Mouse (Mus musculus): ENCODE data around the gene Adcy5. TPM values are rescaled to one million over a fixed set of nuclear protein-coding genes. Genes with fewer than 3 reads are reported as not detected.

The Adcy5 gene
- polyA plus RNA-seq, 1 experiment = 6.8 TPM

DNA sequence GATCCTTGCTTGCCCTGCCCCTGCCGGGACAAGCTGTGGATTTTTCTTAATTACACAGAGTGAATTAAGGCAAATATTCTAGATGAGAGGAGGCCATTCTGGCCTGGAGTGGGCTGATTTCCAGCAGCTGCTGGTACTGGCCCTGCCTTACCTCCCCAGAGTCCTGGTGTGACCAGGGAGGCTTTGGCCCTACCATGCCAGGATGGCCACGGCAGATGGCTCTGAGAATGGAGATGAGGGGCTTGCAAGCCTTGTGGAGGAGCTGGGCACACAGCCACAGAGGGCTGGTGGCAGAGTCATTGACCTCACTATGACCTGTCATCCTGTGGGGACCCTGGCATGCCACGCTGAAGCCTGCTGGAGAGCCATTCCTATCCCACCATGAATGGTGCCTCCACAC, 54.1 kb downstream of the Adcy5 start:
- no peaks in the 10 kb centered on the region for H3K4me1 ChIP-seq (replicated peaks; ENCODE audit: control insufficient read depth, insufficient read depth, low read length)
- TF ChIP-seq POLR2A (IDR thresholded peaks at IDR 0.05; ENCODE audit: control insufficient read depth, extremely low read depth, insufficient read depth, low read length, poor library complexity) = no peak
- TF ChIP-seq CTCF (IDR thresholded peaks at IDR 0.05; ENCODE audit: borderline replicate concordance, control insufficient read depth, extremely low read depth, insufficient read depth, low read length, poor library complexity) = no peak
- WGBS = 92% methylated on average over 3 of the region's 3 CpGs
- no peak overlapping the region for H3K4me3 ChIP-seq (ENCODE audit: control insufficient read depth, insufficient read depth, low read length)
- H3K27me3 ChIP-seq (ENCODE audit: control insufficient read depth, insufficient read depth, low read length) = no peaks in the 10 kb centered on the region
- H3K27ac ChIP-seq (ENCODE audit: control insufficient read depth, insufficient read depth, low read length) = no peak overlapping the region
- no peak for DNase-seq
- no peaks in the 10 kb centered on the region for H3K36me3 ChIP-seq (ENCODE audit: control insufficient read depth, insufficient read depth, low read length)

- Histone ChIP-seq H3K27ac (ENCODE audit: control insufficient read depth, insufficient read depth, low read length) (no peak overlapping the region), H3K4me1 (replicated peaks; ENCODE audit: control insufficient read depth, insufficient read depth, low read length) (no peaks in the 10 kb centered on the region), H3K36me3 (ENCODE audit: control insufficient read depth, insufficient read depth, low read length) (no peaks in the 10 kb centered on the region), H3K27me3 (ENCODE audit: control insufficient read depth, insufficient read depth, low read length) (no peaks in the 10 kb centered on the region), H3K4me3 (ENCODE audit: control insufficient read depth, insufficient read depth, low read length) (no peak overlapping the region)
- no peak for DNase-seq
- 91% methylated on average over 5 of the region's 5 CpGs for whole genome bisulfite sequencing
- no peak for TF ChIP-seq CTCF (IDR thresholded peaks at IDR 0.05; ENCODE audit: borderline replicate concordance, control insufficient read depth, extremely low read depth, insufficient read depth, low read length, poor library complexity)
- TF ChIP-seq POLR2A (IDR thresholded peaks at IDR 0.05; ENCODE audit: control insufficient read depth, extremely low read depth, insufficient read depth, low read length, poor library complexity) = no peak
These were observed 55.1 kb downstream of the Adcy5 start for GRCm38 (mm10) chr16:35209753-35210152.

GRCm38 (mm10) chr16:35215047-35215446, 60.4 kb downstream of the Adcy5 start:
- no peaks in the 10 kb centered on the region for H3K27me3 ChIP-seq (ENCODE audit: control insufficient read depth, insufficient read depth, low read length)
- 83% methylated on average over 7 of the region's 7 CpGs for WGBS

GRCm38 (mm10) chr16:35215498-35215897, 60.8 kb downstream of the Adcy5 start:
- H3K27me3 ChIP-seq (ENCODE audit: control insufficient read depth, insufficient read depth, low read length) = no peaks in the 10 kb centered on the region
- WGBS = 79% methylated on average over 5 of the region's 5 CpGs
- no peak for DNase-seq
- H3K27ac ChIP-seq (ENCODE audit: control insufficient read depth, insufficient read depth, low read length) = no peak overlapping the region
- no peak for TF ChIP-seq POLR2A (IDR thresholded peaks at IDR 0.05; ENCODE audit: control insufficient read depth, extremely low read depth, insufficient read depth, low read length, poor library complexity)
- TF ChIP-seq CTCF (IDR thresholded peaks at IDR 0.05; ENCODE audit: borderline replicate concordance, control insufficient read depth, extremely low read depth, insufficient read depth, low read length, poor library complexity) = no peak
- no peaks in the 10 kb centered on the region for H3K4me1 ChIP-seq (replicated peaks; ENCODE audit: control insufficient read depth, insufficient read depth, low read length)
- no peaks in the 10 kb centered on the region for H3K36me3 ChIP-seq (ENCODE audit: control insufficient read depth, insufficient read depth, low read length)
- H3K4me3 ChIP-seq (ENCODE audit: control insufficient read depth, insufficient read depth, low read length) = no peak overlapping the region

More at GRCm38 (mm10) chr16:35215047-35215446, 60.4 kb downstream of the Adcy5 start:
- Histone ChIP-seq H3K4me1 (replicated peaks; ENCODE audit: control insufficient read depth, insufficient read depth, low read length) (no peaks in the 10 kb centered on the region), H3K27ac (ENCODE audit: control insufficient read depth, insufficient read depth, low read length) (no peak overlapping the region), H3K36me3 (ENCODE audit: control insufficient read depth, insufficient read depth, low read length) (no peaks in the 10 kb centered on the region), H3K4me3 (ENCODE audit: control insufficient read depth, insufficient read depth, low read length) (no peak overlapping the region)
- TF ChIP-seq POLR2A (IDR thresholded peaks at IDR 0.05; ENCODE audit: control insufficient read depth, extremely low read depth, insufficient read depth, low read length, poor library complexity) (no peak), CTCF (IDR thresholded peaks at IDR 0.05; ENCODE audit: borderline replicate concordance, control insufficient read depth, extremely low read depth, insufficient read depth, low read length, poor library complexity) (no peak)
- DNase-seq = no peak

GRCm38 (mm10) chr16:35216826-35217491, 62.3 kb downstream of the Adcy5 start:
- no peak overlapping the region for H3K27ac ChIP-seq (ENCODE audit: control insufficient read depth, insufficient read depth, low read length)
- no peaks in the 10 kb centered on the region for H3K4me1 ChIP-seq (replicated peaks; ENCODE audit: control insufficient read depth, insufficient read depth, low read length)
- no peaks in the 10 kb centered on the region for H3K36me3 ChIP-seq (ENCODE audit: control insufficient read depth, insufficient read depth, low read length)
- no peak overlapping the region for H3K4me3 ChIP-seq (ENCODE audit: control insufficient read depth, insufficient read depth, low read length)
- TF ChIP-seq POLR2A (IDR thresholded peaks at IDR 0.05; ENCODE audit: control insufficient read depth, extremely low read depth, insufficient read depth, low read length, poor library complexity) (no peak), CTCF (IDR thresholded peaks at IDR 0.05; ENCODE audit: borderline replicate concordance, control insufficient read depth, extremely low read depth, insufficient read depth, low read length, poor library complexity) (no peak)
- 90% methylated on average over 6 of the region's 6 CpGs for WGBS
- no peaks in the 10 kb centered on the region for H3K27me3 ChIP-seq (ENCODE audit: control insufficient read depth, insufficient read depth, low read length)
- DNase-seq = no peak

GRCm38 (mm10) chr16:35220412-35220811, 65.7 kb downstream of the Adcy5 start:
- Histone ChIP-seq H3K27ac (ENCODE audit: control insufficient read depth, insufficient read depth, low read length) (no peak overlapping the region), H3K4me1 (replicated peaks; ENCODE audit: control insufficient read depth, insufficient read depth, low read length) (no peaks in the 10 kb centered on the region), H3K27me3 (ENCODE audit: control insufficient read depth, insufficient read depth, low read length) (no peaks in the 10 kb centered on the region), H3K36me3 (ENCODE audit: control insufficient read depth, insufficient read depth, low read length) (no peaks in the 10 kb centered on the region), H3K4me3 (ENCODE audit: control insufficient read depth, insufficient read depth, low read length) (no peak overlapping the region)
- WGBS = 93% methylated on average over 5 of the region's 5 CpGs
- no peak for DNase-seq
- TF ChIP-seq CTCF (IDR thresholded peaks at IDR 0.05; ENCODE audit: borderline replicate concordance, control insufficient read depth, extremely low read depth, insufficient read depth, low read length, poor library complexity) = no peak
- no peak for TF ChIP-seq POLR2A (IDR thresholded peaks at IDR 0.05; ENCODE audit: control insufficient read depth, extremely low read depth, insufficient read depth, low read length, poor library complexity)

DNA sequence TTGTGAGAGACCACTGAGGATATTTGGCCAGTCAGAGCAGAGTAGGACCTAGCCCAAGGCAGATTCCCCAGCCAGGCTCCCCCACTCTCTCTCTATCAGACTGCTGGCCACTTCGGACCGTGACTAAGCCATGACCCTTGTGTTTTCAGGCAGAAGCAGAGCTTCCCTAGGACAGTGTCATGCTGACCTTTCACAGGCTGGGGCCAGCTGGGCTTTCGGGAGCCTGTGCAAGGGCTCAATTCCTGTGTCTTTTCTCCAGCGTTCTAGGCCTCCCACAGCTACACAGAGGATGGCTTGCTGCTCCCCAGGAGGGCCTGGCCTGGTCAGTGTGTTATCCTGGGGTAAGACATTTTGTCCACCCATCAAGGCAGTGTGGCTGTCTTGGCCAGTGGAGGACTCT, 66.9 kb downstream of the Adcy5 start:
- Histone ChIP-seq H3K36me3 (ENCODE audit: control insufficient read depth, insufficient read depth, low read length) (no peaks in the 10 kb centered on the region), H3K4me1 (replicated peaks; ENCODE audit: control insufficient read depth, insufficient read depth, low read length) (no peaks in the 10 kb centered on the region), H3K27me3 (ENCODE audit: control insufficient read depth, insufficient read depth, low read length) (no peaks in the 10 kb centered on the region), H3K4me3 (ENCODE audit: control insufficient read depth, insufficient read depth, low read length) (no peak overlapping the region), H3K27ac (ENCODE audit: control insufficient read depth, insufficient read depth, low read length) (no peak overlapping the region)
- DNase-seq = no peak
- 96% methylated on average over 4 of the region's 4 CpGs for WGBS
- TF ChIP-seq CTCF (IDR thresholded peaks at IDR 0.05; ENCODE audit: borderline replicate concordance, control insufficient read depth, extremely low read depth, insufficient read depth, low read length, poor library complexity) = no peak
- TF ChIP-seq POLR2A (IDR thresholded peaks at IDR 0.05; ENCODE audit: control insufficient read depth, extremely low read depth, insufficient read depth, low read length, poor library complexity) = no peak

Measured in thymus, adult 2 months (tissue).